Mouse (Mus musculus): ENCODE data around the gene Mta3. TPM values are rescaled to one million over a fixed set of nuclear protein-coding genes. Genes with fewer than 3 reads are reported as not detected.

Gene Mta3
- polyA plus RNA-seq, 1 experiment from 2014 or later, result 30.8 TPM

DNA sequence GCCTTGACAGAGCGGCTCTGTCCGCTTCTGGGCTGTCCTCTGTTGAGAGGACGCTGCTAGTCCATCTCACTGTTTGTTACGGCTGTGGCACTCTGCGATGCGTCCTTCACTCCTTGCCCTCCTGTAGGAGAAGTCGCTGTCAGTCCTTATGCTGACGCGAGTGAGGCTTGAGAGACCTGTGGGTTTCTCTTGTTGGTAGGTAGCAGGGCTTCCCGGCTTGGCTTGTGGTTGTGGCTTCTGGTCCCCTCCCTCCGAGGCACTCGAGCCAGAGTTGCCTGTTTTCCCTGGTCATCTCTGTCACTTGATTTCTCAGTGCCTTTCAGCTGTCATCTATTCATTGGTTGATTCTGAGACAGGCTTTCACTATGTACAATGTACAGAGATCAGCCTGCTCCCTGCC lies 14.5 kb downstream of the Mta3 start:
- H3K4me2 ChIP-seq (ENCODE audit: low read depth, low read length), result no peak overlapping the region
- no peak overlapping the region for H3K9ac ChIP-seq (ENCODE audit: low read depth, low read length)
- no peak for ATAC-seq (ENCODE audit: low read depth)
- WGBS, result 82% methylated on average over 12 of the region's 12 CpGs
- no peaks in the 10 kb centered on the region for H3K27me3 ChIP-seq (replicated peaks; ENCODE audit: control insufficient read depth, insufficient read depth, low read length)
- DNase-seq (ENCODE audit: low spot score), result no peak
- no peak overlapping the region for H3K4me3 ChIP-seq (ENCODE audit: low read depth, low read length)
- peaks cover 34% of the 10 kb centered on the region for H3K36me3 ChIP-seq (ENCODE audit: control insufficient read depth, insufficient read depth, low read length)
- no peaks in the 10 kb centered on the region for H3K4me1 ChIP-seq (ENCODE audit: control insufficient read depth, insufficient read depth, low read length)
- no peak overlapping the region for H3K27ac ChIP-seq (replicated peaks; ENCODE audit: low read depth, low read length)
- H3K9me3 ChIP-seq (ENCODE audit: control insufficient read depth, low read length), result peaks cover 7% of the 10 kb centered on the region; the same call in 1 of the 2 replicates

DNA sequence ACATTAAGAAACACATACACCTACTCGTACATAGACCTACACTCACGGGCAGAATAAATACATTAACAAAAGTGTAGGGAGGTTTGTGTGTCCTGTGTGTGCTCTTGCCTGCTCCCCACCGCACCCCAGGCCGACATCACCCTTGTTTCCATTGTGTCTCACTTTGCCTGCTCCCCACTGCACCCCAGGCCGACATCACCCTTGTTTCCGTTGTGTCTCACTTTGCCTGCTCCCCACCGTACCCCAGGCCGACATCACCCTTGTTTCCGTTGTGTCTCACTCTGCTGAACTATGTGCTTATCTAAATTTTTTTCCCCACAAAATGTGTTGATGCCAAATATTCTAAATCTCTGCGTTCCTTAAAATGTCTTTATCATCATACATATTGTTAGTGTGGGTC lies 15.2 kb downstream of the Mta3 start:
- no peak for ATAC-seq (ENCODE audit: low read depth)
- no peaks in the 10 kb centered on the region for H3K4me1 ChIP-seq (ENCODE audit: control insufficient read depth, insufficient read depth, low read length)
- no peak overlapping the region for H3K27ac ChIP-seq (replicated peaks; ENCODE audit: low read depth, low read length)
- DNase-seq (ENCODE audit: low spot score), result no peak
- H3K9me3 ChIP-seq (ENCODE audit: control insufficient read depth, low read length), result peaks cover 5% of the 10 kb centered on the region; the same call in 1 of the 2 replicates
- H3K36me3 ChIP-seq (ENCODE audit: control insufficient read depth, insufficient read depth, low read length), result peaks cover 28% of the 10 kb centered on the region
- H3K4me3 ChIP-seq (ENCODE audit: low read depth, low read length), result no peak overlapping the region
- H3K9ac ChIP-seq (ENCODE audit: low read depth, low read length), result no peak overlapping the region
- no peak overlapping the region for H3K4me2 ChIP-seq (ENCODE audit: low read depth, low read length)
- WGBS, result 94% methylated on average over 10 of the region's 10 CpGs
- no peaks in the 10 kb centered on the region for H3K27me3 ChIP-seq (replicated peaks; ENCODE audit: control insufficient read depth, insufficient read depth, low read length)

DNA sequence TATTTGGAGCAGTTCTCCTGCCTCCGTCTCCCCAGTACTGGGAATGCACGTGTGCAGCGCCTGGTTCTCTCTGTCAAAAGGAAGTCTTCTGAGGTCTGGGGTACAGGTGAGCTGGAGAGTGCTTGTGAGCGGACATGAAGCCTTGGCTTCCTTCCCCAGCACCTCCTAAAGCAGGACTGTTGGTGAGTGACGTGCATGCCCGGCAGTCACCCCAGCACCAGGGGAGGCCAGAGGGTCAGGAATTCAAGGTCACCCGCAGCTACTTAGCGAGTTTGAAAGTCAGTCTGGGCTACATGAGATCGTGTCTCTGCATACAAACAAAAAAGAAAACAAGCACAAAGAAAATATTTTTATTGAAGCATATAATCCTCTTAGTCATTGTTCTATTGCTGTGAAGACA lies 17.1 kb downstream of the Mta3 start:
- WGBS, result 64% methylated on average over 9 of the region's 9 CpGs
- Histone ChIP-seq H3K27me3 (replicated peaks; ENCODE audit: control insufficient read depth, insufficient read depth, low read length) (no peaks in the 10 kb centered on the region), H3K4me3 (ENCODE audit: low read depth, low read length) (no peak overlapping the region), H3K4me2 (ENCODE audit: low read depth, low read length) (no peak overlapping the region), H3K9me3 (ENCODE audit: control insufficient read depth, low read length) (no peaks in the 10 kb centered on the region), H3K27ac (replicated peaks; ENCODE audit: low read depth, low read length) (no peak overlapping the region), H3K4me1 (ENCODE audit: control insufficient read depth, insufficient read depth, low read length) (no peaks in the 10 kb centered on the region), H3K36me3 (ENCODE audit: control insufficient read depth, insufficient read depth, low read length) (peaks cover 9% of the 10 kb centered on the region), H3K9ac (ENCODE audit: low read depth, low read length) (no peak overlapping the region)
- no peak for DNase-seq (ENCODE audit: low spot score)
- ATAC-seq (ENCODE audit: low read depth), result no peak

DNA sequence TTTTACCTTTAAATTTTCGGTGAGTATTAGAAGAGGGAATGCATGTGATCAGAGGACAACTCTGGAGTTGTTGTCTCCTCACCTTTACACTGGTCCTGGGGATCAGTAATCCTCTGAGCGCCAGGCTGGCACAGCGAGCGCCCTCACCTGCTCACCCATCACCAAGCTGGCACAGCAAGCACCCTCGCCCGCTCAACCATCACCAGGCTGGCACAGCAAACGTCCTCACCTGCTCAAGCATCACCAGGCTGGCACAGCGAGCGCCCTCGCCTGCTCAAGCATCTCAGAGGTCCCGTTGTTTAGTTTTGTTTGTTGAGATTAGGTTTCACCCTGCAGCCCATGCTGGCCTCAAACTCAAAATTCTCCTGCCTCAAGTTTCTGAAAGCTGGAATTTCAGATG lies 20.5 kb downstream of the Mta3 start:
- Histone ChIP-seq H3K9ac (ENCODE audit: low read depth, low read length) (no peak overlapping the region), H3K4me2 (ENCODE audit: low read depth, low read length) (no peak overlapping the region), H3K27me3 (replicated peaks; ENCODE audit: control insufficient read depth, insufficient read depth, low read length) (no peaks in the 10 kb centered on the region), H3K36me3 (ENCODE audit: control insufficient read depth, insufficient read depth, low read length) (no peaks in the 10 kb centered on the region), H3K4me3 (ENCODE audit: low read depth, low read length) (no peak overlapping the region), H3K4me1 (ENCODE audit: control insufficient read depth, insufficient read depth, low read length) (no peaks in the 10 kb centered on the region), H3K9me3 (ENCODE audit: control insufficient read depth, low read length) (no peaks in the 10 kb centered on the region), H3K27ac (replicated peaks; ENCODE audit: low read depth, low read length) (no peak overlapping the region)
- DNase-seq (ENCODE audit: low spot score), result no peak
- 88% methylated on average over 11 of the region's 11 CpGs for WGBS
- ATAC-seq (ENCODE audit: low read depth), result no peak

DNA sequence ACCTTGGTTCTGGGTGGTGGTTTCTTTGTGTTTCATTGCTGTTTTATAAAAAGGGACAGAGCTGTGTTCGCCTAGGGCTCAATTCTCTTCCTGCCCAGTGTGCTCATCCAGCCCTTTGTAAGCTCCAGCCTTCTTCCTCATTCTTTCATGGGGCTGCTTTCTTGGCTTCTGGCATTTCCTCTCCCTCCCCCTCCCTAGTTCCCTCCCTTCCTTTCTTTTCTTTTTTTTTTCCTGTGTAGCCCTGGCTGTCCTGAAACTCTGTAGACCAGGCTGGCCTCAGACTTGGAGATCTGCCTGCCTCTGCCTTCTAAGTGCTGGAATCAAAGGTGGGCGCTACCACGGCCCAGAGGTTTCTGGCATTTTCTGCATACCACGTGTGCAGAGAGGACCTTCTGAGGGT lies 21.7 kb downstream of the Mta3 start:
- no peaks in the 10 kb centered on the region for H3K4me1 ChIP-seq (ENCODE audit: control insufficient read depth, insufficient read depth, low read length)
- ATAC-seq (ENCODE audit: low read depth), result no peak
- WGBS, result 89% methylated on average over 4 of the region's 4 CpGs
- no peak for DNase-seq (ENCODE audit: low spot score)
- H3K9ac ChIP-seq (ENCODE audit: low read depth, low read length), result no peak overlapping the region
- no peaks in the 10 kb centered on the region for H3K9me3 ChIP-seq (ENCODE audit: control insufficient read depth, low read length)
- H3K36me3 ChIP-seq (ENCODE audit: control insufficient read depth, insufficient read depth, low read length), result no peaks in the 10 kb centered on the region
- H3K27ac ChIP-seq (replicated peaks; ENCODE audit: low read depth, low read length), result no peak overlapping the region
- no peak overlapping the region for H3K4me3 ChIP-seq (ENCODE audit: low read depth, low read length)
- H3K27me3 ChIP-seq (replicated peaks; ENCODE audit: control insufficient read depth, insufficient read depth, low read length), result no peaks in the 10 kb centered on the region
- H3K4me2 ChIP-seq (ENCODE audit: low read depth, low read length), result no peak overlapping the region

DNA sequence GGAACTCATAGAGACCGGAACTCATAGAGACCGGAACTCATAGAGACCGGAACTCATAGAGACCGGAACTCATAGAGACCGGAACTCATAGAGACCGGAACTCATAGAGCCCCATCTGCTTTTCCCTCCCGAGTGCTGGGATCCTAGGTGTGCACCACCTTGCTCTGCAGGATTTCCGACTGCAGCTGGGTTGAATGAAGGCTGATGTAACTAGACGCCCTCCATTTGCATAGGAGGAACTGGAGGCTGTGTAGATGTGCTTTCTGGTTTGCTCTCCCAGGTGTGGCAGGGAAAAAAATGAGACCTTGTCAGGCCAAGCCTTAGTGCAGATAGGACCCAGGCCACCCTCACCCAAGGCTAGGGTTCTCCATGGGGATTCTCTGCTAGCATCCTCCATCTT lies 23.1 kb downstream of the Mta3 start:
- no peaks in the 10 kb centered on the region for H3K4me1 ChIP-seq (ENCODE audit: control insufficient read depth, insufficient read depth, low read length)
- no peaks in the 10 kb centered on the region for H3K36me3 ChIP-seq (ENCODE audit: control insufficient read depth, insufficient read depth, low read length)
- 95% methylated on average over 9 of the region's 9 CpGs for WGBS
- DNase-seq (ENCODE audit: low spot score) (no peak), ATAC-seq (ENCODE audit: low read depth) (no peak)
- no peak overlapping the region for H3K9ac ChIP-seq (ENCODE audit: low read depth, low read length)
- no peak overlapping the region for H3K27ac ChIP-seq (replicated peaks; ENCODE audit: low read depth, low read length)
- no peak overlapping the region for H3K4me3 ChIP-seq (ENCODE audit: low read depth, low read length)
- H3K9me3 ChIP-seq (ENCODE audit: control insufficient read depth, low read length), result no peaks in the 10 kb centered on the region
- no peak overlapping the region for H3K4me2 ChIP-seq (ENCODE audit: low read depth, low read length)
- no peaks in the 10 kb centered on the region for H3K27me3 ChIP-seq (replicated peaks; ENCODE audit: control insufficient read depth, insufficient read depth, low read length)

DNA sequence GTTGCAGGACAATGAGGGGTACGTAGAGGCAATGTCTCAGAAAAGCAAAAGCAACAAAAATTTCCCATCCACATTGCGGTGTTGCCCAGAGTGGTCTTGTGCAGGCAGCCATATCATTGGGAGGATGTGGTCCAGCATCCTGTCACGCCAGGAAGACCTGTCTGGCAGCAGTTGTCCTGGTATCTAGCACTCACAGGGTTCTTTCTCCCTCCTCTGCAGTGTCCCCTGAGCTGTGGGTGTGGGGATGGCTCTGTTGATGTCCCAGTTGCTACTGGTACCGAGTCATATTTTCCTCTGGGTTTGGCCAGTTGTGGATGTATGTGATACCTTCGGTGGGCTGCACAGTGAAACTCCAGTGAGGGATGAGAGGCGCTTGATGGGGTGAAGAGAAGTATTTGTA lies 24.2 kb downstream of the Mta3 start:
- Histone ChIP-seq H3K4me1 (ENCODE audit: control insufficient read depth, insufficient read depth, low read length) (no peaks in the 10 kb centered on the region), H3K27ac (replicated peaks; ENCODE audit: low read depth, low read length) (no peak overlapping the region), H3K4me3 (ENCODE audit: low read depth, low read length) (no peak overlapping the region), H3K9me3 (ENCODE audit: control insufficient read depth, low read length) (no peaks in the 10 kb centered on the region), H3K36me3 (ENCODE audit: control insufficient read depth, insufficient read depth, low read length) (no peaks in the 10 kb centered on the region), H3K9ac (ENCODE audit: low read depth, low read length) (no peak overlapping the region), H3K4me2 (ENCODE audit: low read depth, low read length) (no peak overlapping the region), H3K27me3 (replicated peaks; ENCODE audit: control insufficient read depth, insufficient read depth, low read length) (no peaks in the 10 kb centered on the region)
- DNase-seq (ENCODE audit: low spot score) (no peak), ATAC-seq (ENCODE audit: low read depth) (no peak)
- WGBS, result 89% methylated on average over 6 of the region's 6 CpGs

DNA sequence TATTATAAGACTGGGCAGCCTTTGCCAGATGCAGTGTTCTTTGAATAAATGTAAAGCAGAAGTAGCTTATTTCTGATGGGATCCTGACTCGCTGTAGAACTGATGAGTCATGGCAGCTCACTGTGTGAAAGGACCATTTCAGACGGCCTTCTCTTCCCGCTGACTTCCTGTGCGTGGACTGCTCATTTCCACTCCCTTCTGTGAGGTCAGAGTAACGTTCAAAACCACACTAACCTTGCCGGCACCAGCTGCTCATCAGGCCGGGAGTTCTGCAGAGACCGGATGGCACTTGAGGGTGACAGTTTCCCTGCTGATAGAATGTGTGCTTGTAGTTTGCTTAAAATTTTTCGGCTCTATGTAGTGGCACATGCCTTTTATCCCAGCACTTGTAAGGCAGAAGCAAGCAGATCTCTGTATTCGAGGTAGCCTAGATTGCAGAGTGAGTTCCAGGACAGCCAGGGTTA lies 26.2 kb downstream of the Mta3 start:
- Histone ChIP-seq H3K9ac (ENCODE audit: low read depth, low read length) (no peak overlapping the region), H3K4me2 (ENCODE audit: low read depth, low read length) (0 out of 2 replicates have a peak overlapping the region, but pooled peaks have one; percentile 4), H3K9me3 (ENCODE audit: control insufficient read depth, low read length) (no peaks in the 10 kb centered on the region), H3K4me1 (ENCODE audit: control insufficient read depth, insufficient read depth, low read length) (no peaks in the 10 kb centered on the region), H3K36me3 (ENCODE audit: control insufficient read depth, insufficient read depth, low read length) (no peaks in the 10 kb centered on the region), H3K27me3 (replicated peaks; ENCODE audit: control insufficient read depth, insufficient read depth, low read length) (no peaks in the 10 kb centered on the region), H3K27ac (replicated peaks; ENCODE audit: low read depth, low read length) (0 out of 2 replicates have a peak overlapping the region, but pooled peaks have one; percentile 17), H3K4me3 (ENCODE audit: low read depth, low read length) (no peak overlapping the region)
- ATAC-seq (ENCODE audit: low read depth) (no peak), DNase-seq (ENCODE audit: low spot score) (peak; percentile 61)
- 41% methylated on average over 10 of the region's 10 CpGs for WGBS

DNA sequence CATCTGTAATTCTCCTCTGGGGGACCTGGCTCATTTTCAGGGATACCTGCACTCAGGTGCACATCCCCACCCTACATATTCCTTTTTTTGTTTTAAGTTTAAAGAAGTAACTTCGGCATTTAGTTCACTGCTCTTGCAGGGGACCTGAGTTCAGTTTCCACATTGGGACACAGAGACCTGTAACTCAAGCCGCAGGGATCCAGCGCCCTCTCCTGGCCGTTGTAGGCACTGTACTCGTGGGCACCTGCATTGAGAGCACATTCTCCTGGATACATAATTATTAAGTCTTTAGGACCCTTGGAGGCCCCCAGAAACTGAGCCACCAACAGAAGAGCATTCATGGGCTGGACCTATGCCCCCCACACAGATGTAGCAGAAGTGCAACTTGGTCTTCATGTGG lies 26.8 kb downstream of the Mta3 start:
- ATAC-seq (ENCODE audit: low read depth), result no peak
- no peaks in the 10 kb centered on the region for H3K9me3 ChIP-seq (ENCODE audit: control insufficient read depth, low read length)
- no peaks in the 10 kb centered on the region for H3K27me3 ChIP-seq (replicated peaks; ENCODE audit: control insufficient read depth, insufficient read depth, low read length)
- H3K4me1 ChIP-seq (ENCODE audit: control insufficient read depth, insufficient read depth, low read length), result no peaks in the 10 kb centered on the region
- no peaks in the 10 kb centered on the region for H3K36me3 ChIP-seq (ENCODE audit: control insufficient read depth, insufficient read depth, low read length)
- no peak overlapping the region for H3K9ac ChIP-seq (ENCODE audit: low read depth, low read length)
- H3K4me2 ChIP-seq (ENCODE audit: low read depth, low read length), result no peak overlapping the region
- WGBS, result 50% methylated on average over 5 of the region's 5 CpGs
- no peak overlapping the region for H3K4me3 ChIP-seq (ENCODE audit: low read depth, low read length)
- H3K27ac ChIP-seq (replicated peaks; ENCODE audit: low read depth, low read length), result no peak overlapping the region
- no peak for DNase-seq (ENCODE audit: low spot score)

Measured in embryonic facial prominence, embryonic 14.5 days (tissue).